Mouse (Mus musculus): ENCODE data around the gene B3gnt9. TPM values are rescaled to one million over a fixed set of nuclear protein-coding genes. Genes with fewer than 3 reads are reported as not detected.

B3gnt9 gene
- polyA plus RNA-seq, 1 experiment from 2014 or later: 8.9 TPM

- 96% methylated on average over 5 of the region's 5 CpGs for WGBS
- no peak for ATAC-seq
- no peak overlapping the region for H3K4me3 ChIP-seq (ENCODE audit: low read depth, low read length)
- H3K4me1 ChIP-seq (ENCODE audit: control insufficient read depth, insufficient read depth, low read length): no peaks in the 10 kb centered on the region
- H3K9me3 ChIP-seq (replicated peaks; ENCODE audit: control insufficient read depth, low read length, poor library complexity, severe bottlenecking): no peaks in the 10 kb centered on the region
- H3K27me3 ChIP-seq (ENCODE audit: control insufficient read depth, insufficient read depth, low read depth, low read length): no peaks in the 10 kb centered on the region
- no peak overlapping the region for H3K9ac ChIP-seq (ENCODE audit: low read depth, low read length)
- no peak overlapping the region for H3K27ac ChIP-seq (ENCODE audit: low read length)
- H3K4me2 ChIP-seq (ENCODE audit: low read length): no peak overlapping the region
- no peaks in the 10 kb centered on the region for H3K36me3 ChIP-seq (ENCODE audit: control insufficient read depth, insufficient read depth, low read length)
Measured at GRCm38 (mm10) chr8:105214104-105214503, 40.8 kb downstream of the B3gnt9 start.

GRCm38 (mm10) chr8:105209153-105210110 lies 45.5 kb downstream of the B3gnt9 start:
- no peaks in the 10 kb centered on the region for H3K4me1 ChIP-seq (ENCODE audit: control insufficient read depth, insufficient read depth, low read length)
- H3K9ac ChIP-seq (ENCODE audit: low read depth, low read length): no peak overlapping the region
- H3K4me3 ChIP-seq (ENCODE audit: low read depth, low read length): no peak overlapping the region
- H3K27ac ChIP-seq (ENCODE audit: low read length): no peak overlapping the region
- no peaks in the 10 kb centered on the region for H3K9me3 ChIP-seq (replicated peaks; ENCODE audit: control insufficient read depth, low read length, poor library complexity, severe bottlenecking)
- no peaks in the 10 kb centered on the region for H3K36me3 ChIP-seq (ENCODE audit: control insufficient read depth, insufficient read depth, low read length)
- no peak for ATAC-seq
- H3K27me3 ChIP-seq (ENCODE audit: control insufficient read depth, insufficient read depth, low read depth, low read length): no peaks in the 10 kb centered on the region
- no peak overlapping the region for H3K4me2 ChIP-seq (ENCODE audit: low read length)
- 18% methylated on average over 1 of the region's 1 CpGs for WGBS

- Histone ChIP-seq H3K4me3 (ENCODE audit: low read depth, low read length) (no peak overlapping the region), H3K4me1 (ENCODE audit: control insufficient read depth, insufficient read depth, low read length) (no peaks in the 10 kb centered on the region), H3K27ac (ENCODE audit: low read length) (no peak overlapping the region), H3K9ac (ENCODE audit: low read depth, low read length) (no peak overlapping the region), H3K4me2 (ENCODE audit: low read length) (no peak overlapping the region), H3K9me3 (replicated peaks; ENCODE audit: control insufficient read depth, low read length, poor library complexity, severe bottlenecking) (no peaks in the 10 kb centered on the region), H3K36me3 (ENCODE audit: control insufficient read depth, insufficient read depth, low read length) (no peaks in the 10 kb centered on the region), H3K27me3 (ENCODE audit: control insufficient read depth, insufficient read depth, low read depth, low read length) (no peaks in the 10 kb centered on the region)
- WGBS: 97% methylated on average over 2 of the region's 2 CpGs
- ATAC-seq: no peak
Measured at GRCm38 (mm10) chr8:105207675-105208273, 47.2 kb downstream of the B3gnt9 start.

GRCm38 (mm10) chr8:105206766-105207275 lies 48.1 kb downstream of the B3gnt9 start:
- no peak for ATAC-seq
- Histone ChIP-seq H3K4me3 (ENCODE audit: low read depth, low read length) (no peak overlapping the region), H3K27ac (ENCODE audit: low read length) (no peak overlapping the region), H3K4me1 (ENCODE audit: control insufficient read depth, insufficient read depth, low read length) (no peaks in the 10 kb centered on the region), H3K9me3 (replicated peaks; ENCODE audit: control insufficient read depth, low read length, poor library complexity, severe bottlenecking) (no peaks in the 10 kb centered on the region), H3K36me3 (ENCODE audit: control insufficient read depth, insufficient read depth, low read length) (no peaks in the 10 kb centered on the region), H3K9ac (ENCODE audit: low read depth, low read length) (no peak overlapping the region), H3K4me2 (ENCODE audit: low read length) (no peak overlapping the region), H3K27me3 (ENCODE audit: control insufficient read depth, insufficient read depth, low read depth, low read length) (no peaks in the 10 kb centered on the region)
- 69% methylated on average over 7 of the region's 7 CpGs for WGBS

GRCm38 (mm10) chr8:105205748-105206147 lies 49.2 kb downstream of the B3gnt9 start:
- 83% methylated on average over 1 of the region's 1 CpGs for WGBS
- Histone ChIP-seq H3K4me2 (ENCODE audit: low read length) (no peak overlapping the region), H3K27me3 (ENCODE audit: control insufficient read depth, insufficient read depth, low read depth, low read length) (no peaks in the 10 kb centered on the region), H3K27ac (ENCODE audit: low read length) (no peak overlapping the region), H3K4me1 (ENCODE audit: control insufficient read depth, insufficient read depth, low read length) (no peaks in the 10 kb centered on the region), H3K4me3 (ENCODE audit: low read depth, low read length) (no peak overlapping the region), H3K9me3 (replicated peaks; ENCODE audit: control insufficient read depth, low read length, poor library complexity, severe bottlenecking) (no peaks in the 10 kb centered on the region), H3K36me3 (ENCODE audit: control insufficient read depth, insufficient read depth, low read length) (no peaks in the 10 kb centered on the region), H3K9ac (ENCODE audit: low read depth, low read length) (no peak overlapping the region)
- ATAC-seq: no peak; the same call in 1 of the 2 replicates

Other genes with a start within 250 kb of the B3gnt9 start
- not detected in 2 replicates for gene Ces3a, start 206.6 kb downstream of the B3gnt9 start, polyA plus RNA-seq (2015; fragmentation: Nextera tagmentation; extraction: Ambion mirVana)
- not detected in 2 replicates for gene Ces3b, start 171.4 kb downstream of the B3gnt9 start, polyA plus RNA-seq (2015; fragmentation: Nextera tagmentation; extraction: Ambion mirVana)
- gene Ces4a, start 123.4 kb downstream of the B3gnt9 start, polyA plus RNA-seq (2015; fragmentation: Nextera tagmentation; extraction: Ambion mirVana): not detected in 2 replicates
- 19.7 and 22.9 TPM in 2 replicates for gene Cbfb, start 84.5 kb downstream of the B3gnt9 start, polyA plus RNA-seq (2015; fragmentation: Nextera tagmentation; extraction: Ambion mirVana)
- gene D230025D16Rik, start 30.0 kb downstream of the B3gnt9 start, polyA plus RNA-seq (2015; fragmentation: Nextera tagmentation; extraction: Ambion mirVana): 34.6 and 37.5 TPM in 2 replicates
- gene Tradd, start 9.5 kb upstream of the B3gnt9 start, polyA plus RNA-seq (2015; fragmentation: Nextera tagmentation; extraction: Ambion mirVana): 12.8 and 14.0 TPM in 2 replicates
- 0.82 and 1.1 TPM in 2 replicates for gene Fbxl8, start 9.5 kb upstream of the B3gnt9 start, polyA plus RNA-seq (2015; fragmentation: Nextera tagmentation; extraction: Ambion mirVana)
- gene Hsf4, start 14.6 kb upstream of the B3gnt9 start, polyA plus RNA-seq (2015; fragmentation: Nextera tagmentation; extraction: Ambion mirVana): 0.35 and 0.40 TPM in 2 replicates
- gene Nol3, start 21.0 kb upstream of the B3gnt9 start, polyA plus RNA-seq (2015; fragmentation: Nextera tagmentation; extraction: Ambion mirVana): 4.5 and 4.7 TPM in 2 replicates
- 168 and 175 TPM in 2 replicates for gene 4931428F04Rik, start 34.7 kb upstream of the B3gnt9 start, polyA plus RNA-seq (2015; fragmentation: Nextera tagmentation; extraction: Ambion mirVana)
- gene Exoc3l, start 40.9 kb upstream of the B3gnt9 start, polyA plus RNA-seq (2015; fragmentation: Nextera tagmentation; extraction: Ambion mirVana): 10.5 and 12.0 TPM in 2 replicates
- gene E2f4, start 42.5 kb upstream of the B3gnt9 start, polyA plus RNA-seq (2015; fragmentation: Nextera tagmentation; extraction: Ambion mirVana): 40.1 and 41.6 TPM in 2 replicates
- gene Elmo3, start 50.4 kb upstream of the B3gnt9 start, polyA plus RNA-seq (2015; fragmentation: Nextera tagmentation; extraction: Ambion mirVana): 0.88 and 1.1 TPM in 2 replicates
- 0.83 and 0.88 TPM in 2 replicates for gene Lrrc29, start 71.1 kb upstream of the B3gnt9 start, polyA plus RNA-seq (2015; fragmentation: Nextera tagmentation; extraction: Ambion mirVana)
- 118 and 143 TPM in 2 replicates for gene Tmem208, start 71.2 kb upstream of the B3gnt9 start, polyA plus RNA-seq (2015; fragmentation: Nextera tagmentation; extraction: Ambion mirVana)
- gene Fhod1, start 92.8 kb upstream of the B3gnt9 start, polyA plus RNA-seq (2015; fragmentation: Nextera tagmentation; extraction: Ambion mirVana): 0.49 and 1.0 TPM in 2 replicates
- gene Slc9a5, start 93.7 kb upstream of the B3gnt9 start, polyA plus RNA-seq (2015; fragmentation: Nextera tagmentation; extraction: Ambion mirVana): 13.3 and 15.1 TPM in 2 replicates
- 2.4 and 2.7 TPM in 2 replicates for gene Plekhg4, start 118.1 kb upstream of the B3gnt9 start, polyA plus RNA-seq (2015; fragmentation: Nextera tagmentation; extraction: Ambion mirVana)
- gene Kctd19, start 158.3 kb upstream of the B3gnt9 start, polyA plus RNA-seq (2015; fragmentation: Nextera tagmentation; extraction: Ambion mirVana): not detected in 2 replicates
- gene Lrrc36, start 158.4 kb upstream of the B3gnt9 start, polyA plus RNA-seq (2015; fragmentation: Nextera tagmentation; extraction: Ambion mirVana): 0.85 and 0.89 TPM in 2 replicates
- 153 and 159 TPM in 2 replicates for gene Tppp3, start 216.4 kb upstream of the B3gnt9 start, polyA plus RNA-seq (2015; fragmentation: Nextera tagmentation; extraction: Ambion mirVana)
- gene Zdhhc1, start 241.7 kb upstream of the B3gnt9 start, polyA plus RNA-seq (2015; fragmentation: Nextera tagmentation; extraction: Ambion mirVana): 33.6 and 38.4 TPM in 2 replicates

Data from midbrain, embryonic 16.5 days (tissue).